Mouse (Mus musculus): ENCODE results near the gene Myo6. TPM values are rescaled to one million over a fixed set of nuclear protein-coding genes. Genes with fewer than 3 reads are reported as not detected.

Myo6 gene
- polyA plus RNA-seq, 1 experiment from 2014 or later, result 2.7 TPM

DNA sequence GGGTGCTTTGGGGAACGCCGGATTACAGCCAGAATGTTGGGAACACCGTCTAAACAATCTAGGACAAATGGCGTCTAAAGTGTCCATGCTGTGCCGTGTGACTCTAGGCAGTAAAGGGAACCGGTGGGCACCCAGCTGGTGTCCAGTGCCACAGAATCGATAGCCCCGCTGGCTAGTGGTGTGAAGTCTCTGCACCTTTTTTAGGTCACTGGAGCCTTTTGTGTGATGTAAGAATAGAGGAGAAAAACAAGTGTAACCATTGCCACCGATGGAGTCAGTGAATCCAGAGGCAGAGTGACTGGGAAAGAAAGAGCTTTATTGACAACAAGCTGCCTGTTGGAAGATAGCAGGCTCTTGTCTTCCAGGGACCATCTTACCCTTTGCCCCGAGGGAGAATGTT lies 44.6 kb downstream of the Myo6 start:
- WGBS (ENCODE audit: insufficient replicate concordance), result 70% methylated on average over 10 of the region's 10 CpGs
- no peak for ATAC-seq (ENCODE audit: insufficient read depth)
- no peak overlapping the region for H3K9ac ChIP-seq
- H3K27me3 ChIP-seq, result no peaks in the 10 kb centered on the region
- no peak overlapping the region for H3K4me2 ChIP-seq
- no peaks in the 10 kb centered on the region for H3K36me3 ChIP-seq (replicated peaks)
- H3K27ac ChIP-seq (replicated peaks), result no peak overlapping the region
- H3K4me1 ChIP-seq (replicated peaks), result no peaks in the 10 kb centered on the region; the same call in 1 of the 2 replicates
- H3K4me3 ChIP-seq (replicated peaks), result no peak overlapping the region
- H3K9me3 ChIP-seq (replicated peaks), result no peaks in the 10 kb centered on the region

DNA sequence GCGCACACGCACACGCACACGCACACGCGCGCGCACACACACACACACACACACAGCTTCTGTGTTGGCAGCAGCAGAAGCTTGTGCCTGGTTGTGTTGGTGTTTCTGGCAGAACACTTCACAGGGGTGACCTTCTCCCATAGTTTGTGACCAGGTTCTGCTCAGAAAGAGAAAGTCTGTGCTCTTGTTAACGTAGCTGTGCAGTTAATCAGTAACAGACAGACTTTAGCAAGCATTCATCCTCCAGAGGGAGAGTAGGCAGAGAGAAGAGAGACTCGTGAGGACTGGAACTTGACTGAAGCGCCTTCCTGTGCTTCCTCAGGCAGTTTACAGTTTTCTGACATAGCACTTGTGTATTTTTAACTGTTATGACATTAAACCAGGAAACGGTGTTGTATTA lies 45.3 kb downstream of the Myo6 start:
- Histone ChIP-seq H3K9ac (no peak overlapping the region), H3K27ac (replicated peaks) (no peak overlapping the region), H3K4me3 (replicated peaks) (no peak overlapping the region), H3K4me2 (no peak overlapping the region), H3K4me1 (replicated peaks) (no peaks in the 10 kb centered on the region; the same call in 1 of the 2 replicates), H3K9me3 (replicated peaks) (no peaks in the 10 kb centered on the region), H3K36me3 (replicated peaks) (no peaks in the 10 kb centered on the region), H3K27me3 (no peaks in the 10 kb centered on the region)
- ATAC-seq (ENCODE audit: insufficient read depth), result no peak
- 71% methylated on average over 12 of the region's 12 CpGs for WGBS (ENCODE audit: insufficient replicate concordance)

DNA sequence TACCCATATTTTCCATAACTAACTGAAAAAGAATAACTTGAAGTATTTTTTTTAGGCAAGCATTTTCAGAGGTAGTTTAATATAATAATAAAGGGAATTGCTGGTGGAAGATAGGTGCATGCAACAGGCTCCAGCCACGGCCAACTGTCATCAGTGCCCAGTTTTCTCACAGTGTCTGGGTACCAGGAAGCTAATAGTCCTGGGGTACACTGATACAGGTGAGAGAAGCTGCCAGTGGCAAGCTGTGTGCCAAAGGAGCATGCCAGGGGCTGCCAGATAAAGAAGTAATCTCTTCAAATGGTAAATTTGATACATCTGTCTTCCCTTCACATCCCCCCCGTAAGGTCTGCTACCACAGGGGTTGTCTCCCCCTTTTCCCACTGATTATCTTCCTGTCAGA lies 48.6 kb downstream of the Myo6 start:
- WGBS (ENCODE audit: insufficient replicate concordance), result 29% methylated on average over 2 of the region's 2 CpGs
- no peaks in the 10 kb centered on the region; the same call in 1 of the 2 replicates for H3K4me1 ChIP-seq (replicated peaks)
- ATAC-seq (ENCODE audit: insufficient read depth), result no peak
- no peaks in the 10 kb centered on the region for H3K9me3 ChIP-seq (replicated peaks)
- no peak overlapping the region for H3K27ac ChIP-seq (replicated peaks)
- no peak overlapping the region for H3K9ac ChIP-seq
- H3K27me3 ChIP-seq, result no peaks in the 10 kb centered on the region
- no peak overlapping the region for H3K4me2 ChIP-seq
- H3K4me3 ChIP-seq (replicated peaks), result no peak overlapping the region
- no peaks in the 10 kb centered on the region for H3K36me3 ChIP-seq (replicated peaks)

DNA sequence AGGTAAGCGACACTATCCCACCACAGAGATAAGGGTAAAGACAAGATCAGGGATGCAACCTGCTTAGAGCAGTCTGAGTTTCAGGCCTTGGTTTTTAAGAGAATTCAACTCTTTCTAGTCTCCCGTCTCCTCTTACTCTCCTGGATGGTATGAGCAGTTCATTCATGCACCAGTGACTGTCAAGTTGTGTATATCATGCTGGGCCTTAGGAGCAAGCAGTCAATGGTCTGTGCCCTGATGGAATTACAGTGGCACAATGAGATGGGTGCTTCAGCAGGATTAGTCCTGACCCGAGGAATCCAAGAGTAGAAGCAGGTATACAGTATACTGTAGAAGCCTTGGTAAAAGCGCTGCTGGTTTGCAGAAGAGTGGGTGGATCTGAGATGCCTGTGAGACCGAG lies 50.7 kb downstream of the Myo6 start:
- Histone ChIP-seq H3K27me3 (no peaks in the 10 kb centered on the region), H3K9ac (no peak overlapping the region), H3K4me3 (replicated peaks) (no peak overlapping the region), H3K27ac (replicated peaks) (no peak overlapping the region), H3K9me3 (replicated peaks) (no peaks in the 10 kb centered on the region), H3K4me2 (no peak overlapping the region), H3K4me1 (replicated peaks) (no peaks in the 10 kb centered on the region), H3K36me3 (replicated peaks) (no peaks in the 10 kb centered on the region)
- WGBS (ENCODE audit: insufficient replicate concordance), result 66% methylated on average over 5 of the region's 5 CpGs
- no peak for ATAC-seq (ENCODE audit: insufficient read depth)

DNA sequence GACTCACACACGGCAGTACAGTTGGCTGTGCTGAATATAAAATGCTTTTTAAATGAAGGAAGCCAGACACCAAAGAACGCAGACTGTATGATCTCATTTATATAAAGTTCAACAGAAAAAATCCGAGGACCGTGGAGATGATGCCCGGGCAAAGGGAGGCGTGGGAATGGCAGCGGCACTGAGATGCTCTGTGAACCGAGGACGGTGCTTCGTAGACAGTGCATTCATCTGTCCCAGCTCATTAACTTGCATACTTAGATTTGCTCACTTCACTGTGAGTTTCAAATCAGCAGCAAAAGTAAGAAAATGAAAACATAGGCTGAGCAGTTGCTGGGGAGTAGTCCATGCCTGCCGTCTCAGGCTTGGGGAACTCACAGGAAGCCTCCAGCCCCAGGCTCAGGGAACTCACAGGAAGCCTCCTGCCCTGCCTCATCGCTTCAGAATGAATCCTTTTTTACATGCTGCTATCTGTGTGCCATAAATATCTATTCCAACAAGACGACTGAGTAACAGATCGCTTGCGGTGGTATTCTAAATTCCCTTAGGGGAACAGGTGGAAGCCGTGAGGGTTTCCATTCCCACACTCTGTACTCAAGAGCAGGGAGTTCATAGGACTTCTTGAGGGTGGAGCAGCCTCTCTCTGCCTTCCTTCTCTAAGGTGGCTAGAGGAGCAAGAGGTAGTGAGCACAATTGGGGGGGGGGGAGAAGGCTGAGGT lies 52.1 kb downstream of the Myo6 start:
- Histone ChIP-seq H3K4me3 (replicated peaks) (no peak overlapping the region), H3K9ac (no peak overlapping the region), H3K36me3 (replicated peaks) (no peaks in the 10 kb centered on the region), H3K27ac (replicated peaks) (no peak overlapping the region), H3K9me3 (replicated peaks) (no peaks in the 10 kb centered on the region), H3K4me2 (no peak overlapping the region), H3K27me3 (no peaks in the 10 kb centered on the region), H3K4me1 (replicated peaks) (no peaks in the 10 kb centered on the region)
- ATAC-seq (ENCODE audit: insufficient read depth), result no peak
- 77% methylated on average over 16 of the region's 16 CpGs for WGBS (ENCODE audit: insufficient replicate concordance)

DNA sequence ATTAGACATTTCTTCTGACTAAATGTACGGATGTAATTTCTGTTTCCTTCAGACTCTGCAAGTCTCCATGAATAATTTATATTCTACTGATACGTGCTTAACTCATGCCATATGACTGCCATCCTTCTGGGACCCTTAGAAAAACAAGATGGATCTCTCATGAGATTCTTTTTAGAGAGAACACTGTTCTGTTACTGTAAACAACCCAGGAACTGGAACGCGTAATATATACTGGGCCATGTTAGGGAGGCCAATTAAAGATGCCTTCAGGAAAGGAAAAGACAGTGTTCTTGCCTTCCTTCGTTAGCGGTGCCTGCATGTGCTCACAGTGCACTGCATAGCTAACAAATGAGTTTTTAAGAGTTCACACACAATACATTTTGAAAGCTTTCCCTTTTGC lies 53.9 kb downstream of the Myo6 start:
- Histone ChIP-seq H3K27ac (replicated peaks) (no peak overlapping the region), H3K27me3 (no peaks in the 10 kb centered on the region), H3K4me2 (no peak overlapping the region), H3K36me3 (replicated peaks) (no peaks in the 10 kb centered on the region), H3K4me1 (replicated peaks) (no peaks in the 10 kb centered on the region), H3K9me3 (replicated peaks) (no peaks in the 10 kb centered on the region), H3K9ac (no peak overlapping the region), H3K4me3 (replicated peaks) (no peak overlapping the region)
- WGBS (ENCODE audit: insufficient replicate concordance), result 76% methylated on average over 6 of the region's 6 CpGs
- no peak for ATAC-seq (ENCODE audit: insufficient read depth)

DNA sequence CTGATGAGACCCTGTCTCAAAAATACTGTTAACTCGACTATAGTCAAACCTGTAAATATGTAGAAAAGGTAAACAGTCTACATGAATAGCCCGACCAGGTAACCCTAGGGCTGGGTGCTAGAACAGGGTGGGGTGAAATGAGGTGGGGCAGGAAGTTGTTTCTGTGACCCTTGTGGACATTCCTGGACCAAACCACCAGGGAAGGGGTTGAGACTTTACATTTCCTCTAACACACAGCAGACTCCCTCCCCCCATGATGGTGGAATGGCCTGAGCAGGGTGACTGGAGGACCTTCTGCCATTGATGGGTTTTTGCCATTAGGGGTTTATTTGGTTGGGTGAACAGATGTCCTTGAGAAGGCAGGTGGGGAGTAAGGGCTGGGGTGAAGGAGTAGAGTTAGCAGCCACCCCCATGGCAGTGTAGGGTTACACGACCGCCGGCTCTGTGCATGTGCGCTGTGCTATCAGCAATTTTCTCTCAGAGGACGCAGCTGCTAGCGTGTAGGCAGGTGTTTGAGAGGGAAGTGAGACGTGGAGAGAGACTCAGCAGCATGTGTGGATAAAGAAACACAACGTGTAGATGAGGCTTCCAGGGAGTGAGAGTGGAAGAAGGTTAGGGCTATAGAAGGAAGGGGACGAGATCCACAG lies 59.3 kb downstream of the Myo6 start:
- Histone ChIP-seq H3K27me3 (no peaks in the 10 kb centered on the region), H3K4me3 (replicated peaks) (no peak overlapping the region), H3K9ac (no peak overlapping the region), H3K9me3 (replicated peaks) (no peaks in the 10 kb centered on the region), H3K27ac (replicated peaks) (no peak overlapping the region), H3K4me2 (no peak overlapping the region), H3K4me1 (replicated peaks) (no peaks in the 10 kb centered on the region), H3K36me3 (replicated peaks) (no peaks in the 10 kb centered on the region)
- ATAC-seq (ENCODE audit: insufficient read depth), result no peak
- 69% methylated on average over 11 of the region's 11 CpGs for WGBS (ENCODE audit: insufficient replicate concordance)

DNA sequence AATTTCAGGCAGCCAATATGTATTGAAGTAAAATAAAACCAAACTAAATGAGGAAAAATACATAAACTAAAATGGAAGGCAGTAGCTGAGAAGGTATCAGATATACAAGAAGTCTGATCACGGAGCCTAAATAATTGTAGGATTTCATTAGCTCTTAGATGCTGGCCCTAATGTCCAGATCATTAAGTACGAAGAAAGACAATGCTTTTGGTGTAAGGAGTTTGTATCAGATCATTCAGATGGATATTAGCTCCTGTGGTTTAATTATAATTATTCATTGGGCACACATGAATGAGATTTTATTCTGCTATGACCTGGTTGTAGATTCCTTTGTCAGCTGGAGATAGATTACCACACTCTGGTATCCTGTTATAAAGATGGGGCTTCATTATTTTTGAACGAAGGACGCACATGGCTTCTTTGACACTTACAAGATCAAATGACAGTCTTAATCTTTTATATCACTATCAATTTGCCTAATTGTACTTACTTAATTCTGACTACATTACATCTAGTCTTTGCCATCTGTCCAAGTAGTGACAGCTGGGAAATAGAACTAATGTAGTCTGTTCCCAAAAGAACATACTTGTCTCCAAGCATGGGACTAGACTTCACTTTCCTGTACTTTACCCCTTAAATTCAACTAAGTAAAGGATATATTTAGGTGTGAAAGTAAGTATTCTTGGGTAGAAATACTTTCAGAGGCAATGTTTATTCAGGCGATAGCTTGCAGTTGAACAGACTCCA lies 61.9 kb downstream of the Myo6 start:
- H3K4me3 ChIP-seq (replicated peaks), result no peak overlapping the region
- no peaks in the 10 kb centered on the region for H3K27me3 ChIP-seq
- 70% methylated on average over 5 of the region's 5 CpGs for WGBS (ENCODE audit: insufficient replicate concordance)
- no peak for ATAC-seq (ENCODE audit: insufficient read depth)
- no peak overlapping the region for H3K27ac ChIP-seq (replicated peaks)
- H3K4me1 ChIP-seq (replicated peaks), result no peaks in the 10 kb centered on the region
- H3K4me2 ChIP-seq, result no peak overlapping the region
- H3K36me3 ChIP-seq (replicated peaks), result no peaks in the 10 kb centered on the region
- H3K9ac ChIP-seq, result no peak overlapping the region
- H3K9me3 ChIP-seq (replicated peaks), result no peaks in the 10 kb centered on the region

DNA sequence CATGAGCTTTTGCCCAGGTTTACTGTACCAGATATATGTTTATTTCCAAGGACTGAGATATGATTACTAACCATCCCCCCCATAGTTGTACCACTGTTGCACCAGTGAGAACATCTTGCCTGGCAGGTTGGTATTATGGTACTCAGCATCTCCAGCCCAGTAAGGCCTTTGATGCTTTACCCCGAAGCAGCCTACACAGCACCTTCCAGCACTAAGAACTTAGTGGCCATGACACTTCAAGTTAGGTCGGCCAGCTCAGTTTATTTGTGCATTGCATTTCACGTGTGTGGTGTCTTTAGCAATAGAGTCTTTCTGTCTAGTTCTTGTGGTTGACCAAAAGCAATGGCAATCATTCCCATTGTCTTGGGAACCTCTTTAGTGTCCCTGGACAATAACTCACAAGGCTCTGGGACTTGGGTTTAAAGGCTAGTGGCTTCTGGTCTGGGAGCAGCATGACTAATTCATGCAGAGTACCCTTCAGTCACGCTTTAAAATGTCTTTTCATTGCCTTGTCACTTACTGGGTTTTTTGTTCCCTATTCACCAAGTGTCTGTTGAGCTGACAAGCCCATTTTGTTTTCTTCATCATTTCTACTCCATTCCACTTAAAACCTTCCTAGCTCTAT lies 69.1 kb downstream of the Myo6 start:
- Histone ChIP-seq H3K4me2 (no peak overlapping the region), H3K36me3 (replicated peaks) (no peaks in the 10 kb centered on the region), H3K9me3 (replicated peaks) (no peaks in the 10 kb centered on the region), H3K27me3 (no peaks in the 10 kb centered on the region), H3K27ac (replicated peaks) (no peak overlapping the region), H3K9ac (no peak overlapping the region), H3K4me1 (replicated peaks) (no peaks in the 10 kb centered on the region), H3K4me3 (replicated peaks) (no peak overlapping the region)
- 65% methylated on average over 4 of the region's 4 CpGs for WGBS (ENCODE audit: insufficient replicate concordance)
- no peak for ATAC-seq (ENCODE audit: insufficient read depth)

DNA sequence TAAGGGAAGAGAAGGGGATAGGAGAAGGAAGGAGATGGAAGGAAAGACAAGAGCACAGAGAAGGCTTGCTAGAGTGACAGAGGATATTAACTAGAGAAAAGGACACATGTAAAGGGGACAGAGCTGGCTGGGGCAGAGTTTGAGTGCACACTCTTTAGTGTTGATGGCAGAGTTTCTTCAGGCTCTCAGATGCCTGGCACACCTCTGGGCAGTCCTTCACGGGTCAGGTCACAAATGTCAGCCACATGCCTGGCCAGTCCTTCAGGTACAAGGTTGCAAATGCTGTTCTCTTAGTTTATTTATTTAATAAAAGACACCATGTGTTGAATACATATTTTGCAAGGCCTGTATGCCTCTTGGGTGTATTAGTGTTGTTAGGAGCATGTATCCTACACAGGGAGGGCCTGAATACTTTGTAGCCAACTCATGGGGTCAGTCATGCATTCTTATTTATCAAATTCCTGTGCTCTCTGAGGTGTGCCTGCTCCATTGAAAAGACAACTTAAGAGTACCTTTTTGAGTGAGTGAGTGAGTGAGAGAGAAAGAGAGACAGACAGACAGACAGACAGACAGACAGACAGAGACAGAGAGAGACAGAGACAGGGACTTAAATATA lies 72.5 kb downstream of the Myo6 start:
- H3K27ac ChIP-seq (replicated peaks), result no peak overlapping the region
- no peak overlapping the region for H3K4me3 ChIP-seq (replicated peaks)
- no peak overlapping the region for H3K4me2 ChIP-seq
- no peak overlapping the region for H3K9ac ChIP-seq
- ATAC-seq (ENCODE audit: insufficient read depth), result no peak
- H3K27me3 ChIP-seq, result no peaks in the 10 kb centered on the region
- no peaks in the 10 kb centered on the region for H3K36me3 ChIP-seq (replicated peaks)
- WGBS (ENCODE audit: insufficient replicate concordance), result 42% methylated on average over 1 of the region's 1 CpGs
- no peaks in the 10 kb centered on the region for H3K9me3 ChIP-seq (replicated peaks)
- no peaks in the 10 kb centered on the region for H3K4me1 ChIP-seq (replicated peaks)

DNA sequence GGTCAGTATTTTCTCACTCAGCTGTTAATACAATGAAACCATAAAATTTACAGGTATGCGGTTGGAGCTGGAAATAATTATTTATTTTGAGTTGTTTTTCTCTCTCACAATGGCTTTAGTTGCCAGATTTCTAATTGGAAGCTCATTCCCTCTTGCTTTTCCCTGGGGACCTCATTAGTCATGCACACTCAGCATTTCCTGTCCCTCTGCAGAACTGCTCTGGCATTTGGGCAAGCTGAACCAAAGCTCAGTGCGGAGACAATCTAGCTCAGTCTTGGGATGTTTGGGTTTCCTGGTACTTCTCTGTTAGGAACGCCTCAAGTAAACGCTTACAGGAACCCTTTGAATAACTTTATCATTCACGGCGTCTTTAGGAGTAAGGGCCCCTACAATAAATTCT lies 76.9 kb downstream of the Myo6 start:
- WGBS (ENCODE audit: insufficient replicate concordance), result 63% methylated on average over 6 of the region's 6 CpGs
- Histone ChIP-seq H3K27me3 (no peaks in the 10 kb centered on the region), H3K9ac (no peak overlapping the region), H3K9me3 (replicated peaks) (no peaks in the 10 kb centered on the region), H3K4me2 (no peak overlapping the region), H3K4me1 (replicated peaks) (no peaks in the 10 kb centered on the region), H3K36me3 (replicated peaks) (no peaks in the 10 kb centered on the region), H3K27ac (replicated peaks) (no peak overlapping the region), H3K4me3 (replicated peaks) (no peak overlapping the region)
- no peak for ATAC-seq (ENCODE audit: insufficient read depth)
